Mouse (Mus musculus): ENCODE measurements around the gene Taar1.

Gene Taar1

DNA sequence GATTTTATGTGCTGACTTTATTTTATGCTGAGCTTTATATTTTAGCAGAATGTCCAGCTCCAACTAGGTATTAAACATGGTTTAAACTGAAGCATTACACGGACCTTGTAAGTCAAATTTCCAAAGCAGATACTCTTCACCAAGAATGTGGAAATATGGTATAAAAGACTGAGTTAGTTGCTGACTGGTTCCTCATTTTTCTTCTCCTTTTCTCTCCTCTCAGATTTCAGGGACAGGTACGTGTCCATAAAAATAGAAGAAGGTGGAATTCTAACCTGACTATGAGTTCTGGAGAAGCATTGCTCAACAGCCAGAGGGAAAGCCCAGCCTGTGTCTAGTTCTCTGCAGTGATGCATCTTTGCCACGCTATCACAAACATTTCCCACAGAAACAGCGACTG lies at the start of gene Taar1:
TSS of gene Taar1 (plus strand) at position 301 of the 400 bp plus-strand sequence.
- no peak for DNase-seq (ENCODE audit: low read depth, low spot score)

DNA sequence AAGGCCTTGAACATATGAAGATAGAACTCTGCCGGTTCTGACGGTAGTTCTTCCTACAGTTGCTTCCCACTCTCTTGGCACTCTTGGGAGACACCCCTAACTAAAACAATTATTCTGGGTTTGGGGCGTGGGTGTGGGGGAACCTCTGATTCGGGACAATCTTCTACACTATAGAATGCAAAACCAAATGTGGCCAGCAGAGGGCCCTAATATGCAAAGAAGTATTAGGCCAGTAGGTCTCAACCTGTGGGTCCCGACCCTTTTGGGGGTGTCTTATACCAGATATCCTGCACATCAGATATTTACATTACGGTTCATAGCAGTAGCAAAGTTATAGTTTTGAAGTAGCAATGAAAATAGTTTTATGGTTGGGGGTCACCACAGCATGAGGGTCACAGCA lies 39.5 kb upstream of the Taar1 start:
- DNase-seq (ENCODE audit: low read depth, low spot score): no peak

DNA sequence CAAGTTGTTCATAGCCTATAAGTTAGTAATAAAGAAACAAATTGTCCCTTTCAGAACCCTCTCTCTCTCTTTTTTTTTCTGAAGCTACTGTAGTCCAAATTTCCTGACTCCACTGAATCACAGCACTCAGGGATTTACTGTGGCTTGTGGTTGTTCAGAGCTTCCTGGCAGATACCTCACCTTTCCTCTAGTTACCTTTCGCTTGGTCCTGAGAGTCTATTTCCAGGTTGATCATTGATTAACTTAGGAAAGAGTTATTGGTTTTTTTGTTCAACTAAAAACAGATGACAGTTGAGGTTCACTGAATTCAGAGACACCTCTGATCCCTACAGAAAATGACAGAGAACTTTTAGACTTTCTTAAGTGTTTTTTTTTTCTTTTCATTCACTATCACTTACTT lies 35.2 kb upstream of the Taar1 start:
- DNase-seq (ENCODE audit: low read depth, low spot score): no peak

DNA sequence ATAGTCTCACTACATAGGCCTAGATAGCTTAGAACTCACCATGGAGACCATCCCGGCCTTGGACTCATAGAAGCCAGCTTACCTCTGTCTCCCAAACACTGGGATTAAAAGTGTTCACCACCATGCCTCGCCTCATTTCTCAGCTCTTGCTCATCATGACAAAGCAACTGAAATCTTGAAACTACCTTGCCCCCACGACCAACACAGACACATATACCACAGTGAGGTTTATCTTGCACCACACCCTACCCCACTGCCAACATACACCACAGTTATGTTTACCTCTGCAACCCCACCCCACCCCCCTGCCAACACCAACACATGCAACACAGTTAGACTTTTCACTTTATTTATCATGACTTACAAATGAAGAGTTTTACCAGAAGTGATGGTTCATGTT lies 34.1 kb upstream of the Taar1 start:
- DNase-seq (ENCODE audit: low read depth, low spot score): no peak

DNA sequence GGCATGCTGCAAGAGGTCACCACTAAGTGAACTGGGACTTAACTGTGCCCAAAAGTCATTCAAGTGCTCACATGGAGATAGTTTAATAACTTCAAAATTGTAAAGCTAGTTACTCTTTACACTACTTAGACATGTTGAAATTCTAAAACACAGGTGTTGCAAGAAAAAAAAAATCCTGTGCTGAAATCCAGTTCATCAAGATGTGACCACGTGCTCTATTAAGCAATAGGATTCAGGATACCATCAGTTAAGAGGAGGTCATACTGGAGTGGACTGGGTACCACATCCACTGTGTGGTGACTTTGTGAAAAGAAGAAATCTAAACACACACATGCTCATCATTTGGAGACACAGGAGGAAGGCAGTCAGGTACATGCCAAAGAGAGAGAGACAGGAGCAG lies 27.2 kb upstream of the Taar1 start:
- DNase-seq (ENCODE audit: low read depth, low spot score): no peak

DNA sequence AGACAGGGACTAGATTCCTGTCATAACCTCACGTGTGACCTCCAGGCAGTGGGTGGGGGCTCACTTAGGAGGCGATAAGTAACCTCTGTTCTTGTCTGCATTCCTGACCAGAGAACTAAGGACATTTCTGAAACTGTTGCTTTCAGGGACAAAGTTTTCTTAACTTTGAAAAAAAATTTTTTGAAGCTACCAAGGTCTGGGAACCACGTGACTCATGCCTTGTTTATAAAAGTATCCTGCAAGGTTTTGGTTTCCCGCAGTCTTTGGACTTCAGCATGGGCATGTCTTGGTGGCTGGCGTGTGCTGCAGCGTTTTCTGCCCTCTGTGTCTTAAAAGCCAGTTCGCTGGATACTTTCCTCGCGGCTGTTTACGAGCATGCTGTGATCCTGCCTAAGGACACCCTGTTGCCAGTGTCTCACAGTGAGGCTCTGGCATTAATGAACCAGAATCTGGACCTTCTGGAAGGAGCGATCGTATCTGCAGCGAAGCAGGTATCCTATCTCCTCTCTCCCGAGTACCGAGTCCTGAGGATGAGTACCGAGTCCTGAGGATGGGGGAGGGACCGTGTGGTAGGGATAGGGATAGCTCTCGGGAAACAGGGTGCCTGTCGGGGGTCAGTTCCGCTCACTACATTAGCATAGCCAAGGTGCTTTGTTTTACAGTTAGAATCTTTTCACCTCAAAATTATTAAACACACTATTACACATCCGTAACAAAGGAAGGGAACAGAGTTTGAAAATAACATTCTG lies 25.4 kb upstream of the Taar1 start, which contains the start of gene Vnn1:
TSS of gene Vnn1 (plus strand) at position 88 of the 749 bp plus-strand sequence.
- no peak for DNase-seq (ENCODE audit: low read depth, low spot score)

DNA sequence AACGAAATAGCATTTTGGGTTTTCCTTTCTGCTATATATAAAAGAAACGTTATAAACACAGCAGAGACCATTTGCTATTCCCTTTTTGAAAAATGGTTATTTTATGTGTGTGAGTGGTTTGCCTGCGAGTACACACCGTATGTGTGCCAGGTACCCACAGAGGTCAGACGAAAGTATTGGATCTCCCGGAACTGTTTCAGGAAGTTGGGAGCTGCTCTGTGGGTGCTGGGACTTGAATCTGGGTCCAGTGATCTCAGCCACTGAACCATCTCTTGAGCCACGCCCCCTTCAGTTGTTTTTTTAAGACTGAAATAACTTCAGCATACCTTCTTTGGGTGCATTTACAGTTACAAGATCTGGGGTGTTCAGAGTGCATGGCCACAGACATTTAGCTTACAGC lies 24.8 kb upstream of the Taar1 start:
- no peak for DNase-seq (ENCODE audit: low read depth, low spot score)

DNA sequence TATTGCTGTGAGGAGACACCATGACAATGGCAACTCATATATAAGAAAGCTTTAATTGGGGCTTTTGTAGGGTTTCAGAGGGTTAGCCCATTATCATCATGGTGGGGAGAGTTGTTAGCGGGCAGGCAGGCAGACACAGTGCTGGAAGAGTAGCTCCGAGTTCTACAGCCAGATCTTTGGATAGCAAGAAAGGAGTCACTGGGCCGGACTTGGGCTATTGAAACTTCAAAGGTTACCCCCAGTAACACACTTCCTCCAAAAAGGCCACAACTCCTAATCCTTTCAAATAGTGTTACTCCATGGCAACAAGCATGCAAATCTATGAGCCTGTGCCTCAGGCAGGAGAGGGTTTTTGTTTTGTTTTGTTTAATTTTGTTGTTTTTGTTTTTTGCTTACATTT lies 19.0 kb upstream of the Taar1 start:
- no peak for DNase-seq (ENCODE audit: low read depth, low spot score)

DNA sequence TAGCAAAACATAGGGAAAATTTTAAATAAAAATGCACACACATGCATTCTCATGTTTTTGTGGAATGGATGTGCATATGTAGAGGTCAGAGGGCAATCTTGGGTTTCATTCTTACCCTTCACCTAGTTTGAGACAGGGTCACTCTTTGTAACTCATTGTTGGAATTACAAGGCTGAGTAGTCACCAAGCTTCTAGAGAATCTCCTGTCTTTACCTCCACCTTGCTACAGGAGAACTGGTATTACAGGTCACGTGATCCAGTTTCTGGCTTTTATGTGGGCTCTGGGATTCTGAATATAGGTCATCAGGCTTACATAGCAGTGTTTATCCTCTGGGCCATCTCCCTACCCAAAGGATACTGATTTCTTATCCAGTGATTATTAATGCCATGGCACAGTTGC lies 14.5 kb upstream of the Taar1 start:
- no peak for DNase-seq (ENCODE audit: low read depth, low spot score)

DNA sequence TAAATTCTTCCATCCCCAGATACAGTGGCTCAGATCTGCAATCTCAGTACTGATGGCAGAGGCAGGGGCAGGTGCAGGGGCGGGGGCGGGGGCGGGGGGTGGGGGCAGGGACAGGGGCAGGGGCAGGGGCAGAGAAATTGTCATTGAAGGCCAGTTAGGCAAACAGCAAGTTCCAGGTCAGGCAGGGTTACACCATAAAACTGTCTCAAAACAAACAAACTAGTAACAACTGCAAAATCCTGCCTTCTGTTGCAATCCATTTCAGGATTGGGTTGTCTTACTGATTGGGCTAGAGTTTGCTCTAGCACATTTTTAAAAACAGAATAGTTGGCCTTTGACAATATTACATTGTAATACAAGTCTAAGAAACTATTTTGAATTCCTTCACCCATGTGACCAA lies 2.3 kb downstream of the Taar1 start:
- DNase-seq (ENCODE audit: low read depth, low spot score): peak; percentile 6

DNA sequence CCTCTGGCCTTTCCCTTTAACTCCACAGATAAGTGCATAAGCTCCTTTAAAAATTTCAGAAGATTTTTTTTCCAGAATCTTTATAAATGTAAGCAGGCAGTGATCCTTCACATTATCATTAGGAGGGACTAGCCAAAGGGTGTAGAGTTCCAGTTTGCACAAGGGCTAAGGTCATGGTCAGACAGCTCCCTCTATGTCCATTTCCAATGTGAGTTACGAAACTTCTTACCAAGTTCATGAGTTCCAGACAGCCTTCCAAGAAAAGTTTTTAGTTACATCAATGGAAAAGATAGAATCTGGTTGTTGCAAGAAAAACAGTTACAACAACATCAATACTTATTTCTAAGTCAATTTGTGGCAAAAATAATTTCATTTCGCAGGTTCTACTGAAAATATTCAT lies 3.8 kb downstream of the Taar1 start:
- peak; percentile 10 for DNase-seq (ENCODE audit: low read depth, low spot score)

DNA sequence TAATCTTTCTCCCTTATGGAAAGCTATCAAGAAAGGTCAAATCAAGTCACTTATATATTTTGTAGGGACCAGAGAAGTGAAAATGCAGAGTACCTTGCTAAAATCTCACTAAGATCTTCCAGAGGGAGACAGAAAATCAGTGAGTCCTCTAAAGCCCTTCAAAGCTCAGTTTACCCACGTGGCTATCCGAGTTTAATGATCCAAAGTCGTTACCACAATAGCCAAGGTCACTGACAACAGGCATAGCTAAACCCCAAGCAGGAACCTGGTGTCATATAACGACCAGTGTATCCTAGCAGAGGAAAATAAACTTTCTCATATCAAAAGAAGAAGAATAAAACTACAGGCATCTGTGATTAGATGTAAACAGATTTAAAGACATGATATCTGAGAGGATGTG lies 17.5 kb downstream of the Taar1 start:
- DNase-seq (ENCODE audit: low read depth, low spot score): no peak

DNA sequence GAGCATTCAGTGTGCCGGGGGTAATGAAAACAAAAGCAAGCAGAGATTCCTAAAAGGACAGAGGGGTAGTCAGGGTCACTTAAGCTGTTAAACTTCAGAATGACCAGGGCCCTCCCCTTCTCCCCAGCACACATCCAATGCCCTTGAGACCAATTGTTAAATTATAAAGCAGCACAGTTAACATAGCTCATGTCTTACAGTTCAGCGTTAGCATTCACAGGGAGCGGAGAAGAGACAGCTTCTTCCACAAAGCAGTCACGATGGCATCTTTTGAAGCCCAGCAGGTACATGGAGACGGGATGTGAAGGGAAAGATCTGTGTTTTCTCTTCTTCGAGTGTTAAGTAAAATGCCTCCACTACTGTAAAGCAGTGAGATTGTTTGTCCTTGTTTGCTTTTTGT lies 18.2 kb downstream of the Taar1 start, which contains the start of gene Taar2:
TSS of gene Taar2 (plus strand) at position 261 of the 400 bp plus-strand sequence.
- DNase-seq (ENCODE audit: low read depth, low spot score): no peak

DNA sequence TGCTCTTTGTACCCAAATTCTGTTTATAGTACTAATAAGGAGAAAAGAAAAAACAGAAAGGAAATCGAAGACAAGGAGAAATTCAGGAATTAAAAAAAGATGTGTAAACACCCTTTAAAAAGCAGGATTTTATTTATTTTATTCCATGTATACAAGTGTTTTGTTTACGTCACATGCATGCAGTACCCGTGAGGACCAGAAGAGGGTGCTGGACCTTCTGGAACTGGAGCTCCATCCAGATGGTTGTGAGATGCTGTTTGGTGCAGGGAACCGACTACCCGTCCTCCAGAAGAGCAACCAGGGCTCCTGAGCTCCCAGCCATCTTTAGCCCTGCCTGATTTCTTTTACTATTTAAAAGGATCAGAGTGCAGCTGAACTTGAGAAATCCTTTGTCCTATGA lies 22.3 kb downstream of the Taar1 start:
- DNase-seq (ENCODE audit: low read depth, low spot score): no peak

DNA sequence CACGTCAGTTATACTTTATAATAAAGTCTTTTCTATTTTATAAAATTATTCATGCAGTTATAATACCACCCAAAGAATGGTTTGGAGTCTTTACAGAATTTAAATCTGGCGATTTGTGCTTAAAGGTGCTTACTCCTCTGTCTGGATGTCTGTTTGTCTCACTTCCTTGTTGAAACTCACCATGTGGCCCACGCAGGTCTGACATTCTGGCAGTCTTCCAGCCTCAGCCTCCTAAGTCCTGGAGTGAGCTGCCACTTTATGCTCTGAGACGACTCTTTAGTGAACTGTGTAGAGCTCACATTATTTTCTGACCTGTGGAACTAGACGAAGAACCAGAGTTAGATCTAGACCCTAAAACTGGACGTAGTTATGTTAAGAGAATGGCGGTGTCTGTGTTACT lies 27.9 kb downstream of the Taar1 start:
- no peak for DNase-seq (ENCODE audit: low read depth, low spot score)

DNA sequence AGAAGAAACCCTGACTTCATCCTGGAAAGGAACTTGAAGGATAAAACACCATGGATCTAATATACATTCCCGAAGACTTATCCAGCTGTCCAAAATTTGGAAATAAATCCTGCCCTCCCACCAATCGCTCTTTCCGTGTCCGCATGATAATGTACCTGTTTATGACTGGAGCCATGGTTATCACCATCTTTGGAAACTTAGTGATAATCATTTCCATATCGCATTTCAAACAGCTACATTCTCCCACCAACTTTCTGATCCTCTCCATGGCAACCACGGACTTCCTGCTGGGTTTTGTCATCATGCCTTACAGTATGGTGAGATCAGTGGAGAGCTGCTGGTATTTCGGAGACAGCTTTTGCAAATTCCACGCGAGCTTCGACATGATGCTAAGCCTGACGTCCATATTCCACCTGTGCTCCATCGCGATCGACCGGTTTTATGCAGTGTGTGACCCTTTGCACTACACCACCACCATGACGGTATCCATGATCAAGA lies 29.4 kb downstream of the Taar1 start, which contains the start of gene Taar3:
TSS of gene Taar3 (plus strand) at position 51 of the 498 bp plus-strand sequence.
- no peak for DNase-seq (ENCODE audit: low read depth, low spot score)

DNA sequence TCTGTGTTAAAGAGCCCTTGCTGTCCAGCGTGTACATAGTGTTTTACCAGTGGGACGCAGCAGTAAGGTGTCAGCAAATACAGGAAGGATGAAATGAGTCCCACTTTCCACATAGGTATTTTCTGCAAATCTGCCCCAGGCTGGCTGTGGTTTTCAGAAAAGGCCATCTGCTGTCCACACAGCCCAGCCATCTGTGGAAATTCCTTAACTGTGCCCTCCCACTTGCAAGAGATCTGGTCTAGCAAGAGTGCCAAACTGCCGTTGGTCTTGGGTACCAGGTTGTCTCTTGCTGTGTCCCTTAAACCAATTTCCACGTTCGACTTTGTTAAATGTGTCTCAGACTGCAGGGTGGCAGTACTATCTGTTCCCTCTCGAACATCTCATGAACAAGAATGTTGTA lies 31.6 kb downstream of the Taar1 start:
- DNase-seq (ENCODE audit: low read depth, low spot score): no peak

DNA sequence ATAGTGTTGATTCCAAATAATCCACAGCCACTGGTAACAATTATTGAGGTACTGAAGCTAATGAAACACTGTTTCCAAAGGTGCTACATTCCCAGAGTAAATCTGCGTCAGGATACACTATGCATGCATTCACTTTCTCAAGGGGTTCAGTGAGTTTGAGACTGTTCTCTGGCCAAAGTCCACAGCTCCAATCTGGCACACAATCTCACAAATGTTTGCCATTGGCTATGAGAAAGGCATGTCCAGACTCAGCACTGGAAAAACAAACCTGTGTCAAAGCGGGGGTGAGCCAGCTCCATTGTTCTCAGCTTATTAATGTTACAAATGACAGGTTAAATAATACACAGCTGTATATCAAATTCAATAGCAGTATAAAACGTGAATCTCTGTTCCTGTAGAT lies 38.9 kb downstream of the Taar1 start:
- no peak for DNase-seq (ENCODE audit: low read depth, low spot score)

DNA sequence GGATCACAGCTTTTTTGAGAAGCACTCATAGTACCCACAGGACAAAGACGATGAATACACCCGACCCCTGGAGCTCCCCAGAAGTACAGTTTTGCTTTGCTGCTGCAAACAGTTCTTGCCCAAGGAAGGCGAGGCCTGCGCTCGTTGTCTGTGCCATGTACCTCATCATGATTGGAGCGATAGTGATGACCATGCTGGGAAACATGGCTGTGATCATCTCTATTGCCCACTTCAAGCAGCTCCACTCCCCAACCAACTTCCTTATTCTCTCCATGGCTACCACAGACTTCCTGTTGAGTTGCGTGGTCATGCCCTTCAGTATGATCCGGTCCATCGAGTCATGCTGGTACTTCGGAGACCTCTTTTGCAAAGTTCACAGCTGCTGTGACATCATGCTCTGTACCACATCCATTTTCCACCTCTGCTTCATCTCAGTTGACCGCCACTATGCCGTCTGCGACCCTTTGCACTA lies 40.3 kb downstream of the Taar1 start, which contains the start of gene Taar4:
TSS of gene Taar4 (plus strand) at position 51 of the 472 bp plus-strand sequence.
- no peak for DNase-seq (ENCODE audit: low read depth, low spot score)

DNA sequence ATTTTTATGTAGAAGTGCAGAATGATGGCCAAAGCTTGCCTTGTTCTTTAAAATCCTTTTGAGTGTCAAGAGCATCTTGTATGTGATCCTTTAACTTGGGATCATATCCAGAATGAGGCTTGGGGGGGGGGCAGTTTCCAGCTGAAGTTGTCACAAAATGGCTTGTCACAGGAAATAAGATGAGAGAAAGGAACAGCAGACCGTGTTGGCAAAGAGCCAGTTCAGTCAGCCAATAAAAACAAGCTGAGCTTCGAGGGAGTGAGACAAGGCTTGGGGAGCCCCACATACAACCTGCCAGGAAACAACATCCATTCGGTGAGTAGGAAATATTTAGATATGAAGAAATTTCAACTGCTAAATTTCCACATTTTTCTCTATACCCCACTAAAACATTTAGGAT lies 43.3 kb downstream of the Taar1 start:
- DNase-seq (ENCODE audit: low read depth, low spot score): no peak

DNA sequence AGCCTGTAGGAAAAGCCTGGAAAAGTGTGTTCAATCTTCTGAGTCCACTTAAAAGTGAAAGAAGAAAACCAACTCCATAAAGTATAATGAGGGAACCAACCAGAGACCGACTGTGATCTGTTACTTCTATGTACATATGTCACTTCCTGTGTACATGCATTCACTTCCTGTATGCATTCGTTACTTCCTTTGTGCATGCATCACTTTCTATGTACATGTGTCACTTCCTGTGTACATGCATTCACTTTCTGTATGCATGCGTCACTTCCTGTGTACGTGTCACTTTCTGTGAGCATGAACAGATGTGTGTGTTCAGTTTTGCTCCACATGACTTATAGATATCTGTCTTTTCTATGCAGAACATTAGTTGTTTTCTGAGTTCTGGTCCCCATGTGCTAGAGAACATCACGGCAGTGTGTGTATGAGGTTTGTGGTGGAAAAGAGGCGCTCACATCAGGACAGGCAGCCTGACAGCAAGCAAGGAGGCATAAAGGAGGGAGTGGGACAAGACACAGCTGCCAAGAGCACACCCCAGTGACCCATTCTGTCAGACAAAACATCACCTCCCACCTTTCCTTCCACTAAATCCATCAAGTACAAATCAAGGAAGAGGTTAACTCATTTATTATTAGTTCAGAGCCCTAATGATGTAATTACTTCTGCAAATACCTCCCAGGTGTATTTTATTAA lies 44.9 kb downstream of the Taar1 start:
- DNase-seq (ENCODE audit: low read depth, low spot score): no peak

DNA sequence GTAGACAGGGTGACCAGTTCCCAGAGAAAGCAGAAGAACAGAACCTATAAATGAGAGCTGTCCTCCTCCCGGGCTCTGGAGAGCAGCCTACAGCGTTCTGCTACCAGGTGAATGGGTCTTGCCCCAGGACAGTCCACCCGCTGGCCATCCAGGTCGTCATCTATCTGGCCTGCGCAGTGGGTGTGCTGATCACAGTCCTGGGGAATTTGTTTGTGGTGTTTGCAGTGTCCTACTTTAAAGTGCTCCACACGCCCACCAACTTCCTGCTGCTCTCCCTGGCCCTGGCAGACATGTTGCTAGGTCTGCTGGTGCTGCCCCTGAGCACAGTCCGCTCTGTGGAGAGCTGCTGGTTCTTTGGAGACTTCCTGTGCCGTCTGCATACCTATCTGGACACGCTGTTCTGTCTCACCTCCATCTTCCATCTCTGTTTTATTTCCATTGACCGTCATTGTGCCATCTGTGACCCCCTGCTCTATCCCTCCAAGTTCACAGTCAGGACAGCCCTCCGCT lies 50.6 kb downstream of the Taar1 start, which contains the start of gene Taar5:
TSS of gene Taar5 (plus strand) at position 51 of the 510 bp plus-strand sequence.
- DNase-seq (ENCODE audit: low read depth, low spot score): no peak
